Mouse (Mus musculus): Measurements from ENCODE around the gene Gfer. TPM values are rescaled to one million over a fixed set of nuclear protein-coding genes. Genes with fewer than 3 reads are reported as not detected.
"Not testable (repeated sequence)": the region's sequence is repeated elsewhere in the genome, so short reads cannot be mapped to it uniquely, and the experiment has no call there.

Gfer gene
- polyA plus RNA-seq, 1 experiment from 2014 or later, result 47.5 TPM

GRCm38 (mm10) chr17:24725637-24726390 lies 29.9 kb upstream of the Gfer start:
- Histone ChIP-seq H3K4me3 (ENCODE audit: low read depth, low read length) (no peak overlapping the region), H3K9me3 (ENCODE audit: control insufficient read depth, low read length) (no peaks in the 10 kb centered on the region), H3K4me1 (replicated peaks; ENCODE audit: control insufficient read depth, insufficient read depth, low read length) (peaks cover 10% of the 10 kb centered on the region), H3K36me3 (ENCODE audit: control insufficient read depth, insufficient read depth, low read length) (0 out of 2 replicates have a peak, but pooled peaks cover 4% of the 10 kb centered on the region), H3K27ac (ENCODE audit: low read depth, low read length) (no peak overlapping the region), H3K27me3 (ENCODE audit: control insufficient read depth, insufficient read depth, low read length) (no peaks in the 10 kb centered on the region; the same call in 1 of the 2 replicates), H3K9ac (ENCODE audit: low read depth, low read length) (no peak overlapping the region), H3K4me2 (replicated peaks; ENCODE audit: low read depth, low read length) (no peak overlapping the region)
- ATAC-seq (ENCODE audit: low FRiP score) (no peak), DNase-seq (ENCODE audit: low spot score) (no peak)
- 71% methylated on average over 3 of the region's 3 CpGs for WGBS

- WGBS, result 0% methylated on average over 30 of the region's 30 CpGs
- Histone ChIP-seq H3K36me3 (ENCODE audit: control insufficient read depth, insufficient read depth, low read length) (0 out of 2 replicates have a peak, but pooled peaks cover 4% of the 10 kb centered on the region), H3K27ac (ENCODE audit: low read depth, low read length) (peak within 1 kb of the TSS; percentile 37), H3K9ac (ENCODE audit: low read depth, low read length) (peak within 1 kb of the TSS; percentile 84), H3K27me3 (ENCODE audit: control insufficient read depth, insufficient read depth, low read length) (no peaks in the 10 kb centered on the region; the same call in 1 of the 2 replicates), H3K4me3 (ENCODE audit: low read depth, low read length) (peak within 1 kb of the TSS; percentile 85), H3K4me1 (replicated peaks; ENCODE audit: control insufficient read depth, insufficient read depth, low read length) (peaks cover 10% of the 10 kb centered on the region), H3K4me2 (replicated peaks; ENCODE audit: low read depth, low read length) (peak within 1 kb of the TSS; percentile 77), H3K9me3 (ENCODE audit: control insufficient read depth, low read length) (no peaks in the 10 kb centered on the region)
- ATAC-seq (ENCODE audit: low FRiP score) (peak; percentile 76), DNase-seq (ENCODE audit: low spot score) (peak; percentile 100)
Measured at GRCm38 (mm10) chr17:24724184-24724583, 28.2 kb upstream of the Gfer start, which contains the start of gene Ndufb10. Ndufb10 (minus strand) TSS chr17:24724478.

- DNase-seq (ENCODE audit: low spot score) (no peak), ATAC-seq (ENCODE audit: low FRiP score) (no peak)
- Histone ChIP-seq H3K4me3 (ENCODE audit: low read depth, low read length) (peak overlapping the region; percentile 85), H3K27ac (ENCODE audit: low read depth, low read length) (peak overlapping the region; percentile 37), H3K9me3 (ENCODE audit: control insufficient read depth, low read length) (no peaks in the 10 kb centered on the region), H3K4me1 (replicated peaks; ENCODE audit: control insufficient read depth, insufficient read depth, low read length) (peaks cover 10% of the 10 kb centered on the region), H3K9ac (ENCODE audit: low read depth, low read length) (peak overlapping the region; percentile 84), H3K27me3 (ENCODE audit: control insufficient read depth, insufficient read depth, low read length) (no peaks in the 10 kb centered on the region; the same call in 1 of the 2 replicates), H3K36me3 (ENCODE audit: control insufficient read depth, insufficient read depth, low read length) (0 out of 2 replicates have a peak, but pooled peaks cover 4% of the 10 kb centered on the region), H3K4me2 (replicated peaks; ENCODE audit: low read depth, low read length) (peak overlapping the region; percentile 77)
- WGBS, result under 1% methylated on average over 15 of the region's 15 CpGs
Measured at GRCm38 (mm10) chr17:24723881-24724180, 27.9 kb upstream of the Gfer start.

- Histone ChIP-seq H3K36me3 (ENCODE audit: control insufficient read depth, insufficient read depth, low read length) (0 out of 2 replicates have a peak, but pooled peaks cover 4% of the 10 kb centered on the region), H3K27ac (ENCODE audit: low read depth, low read length) (peak overlapping the region; percentile 17; the same call in 1 of the 2 replicates), H3K4me1 (replicated peaks; ENCODE audit: control insufficient read depth, insufficient read depth, low read length) (peaks cover 10% of the 10 kb centered on the region), H3K4me3 (ENCODE audit: low read depth, low read length) (peak overlapping the region; percentile 85), H3K4me2 (replicated peaks; ENCODE audit: low read depth, low read length) (peak overlapping the region; percentile 77), H3K9me3 (ENCODE audit: control insufficient read depth, low read length) (no peaks in the 10 kb centered on the region), H3K27me3 (ENCODE audit: control insufficient read depth, insufficient read depth, low read length) (no peaks in the 10 kb centered on the region; the same call in 1 of the 2 replicates), H3K9ac (ENCODE audit: low read depth, low read length) (peak overlapping the region; percentile 84)
- ATAC-seq (ENCODE audit: low FRiP score) (no peak), DNase-seq (ENCODE audit: low spot score) (no peak)
- 4% methylated on average over 12 of the region's 12 CpGs for WGBS
Measured at GRCm38 (mm10) chr17:24723122-24723880, 27.3 kb upstream of the Gfer start.

GRCm38 (mm10) chr17:24722220-24722924 lies 26.4 kb upstream of the Gfer start:
- ATAC-seq (ENCODE audit: low FRiP score), result no peak

GRCm38 (mm10) chr17:24721383-24721955 lies 25.5 kb upstream of the Gfer start:
- H3K27ac ChIP-seq (ENCODE audit: low read depth, low read length); DNase-seq (ENCODE audit: low spot score); H3K27me3 ChIP-seq (ENCODE audit: control insufficient read depth, insufficient read depth, low read length); H3K9me3 ChIP-seq (ENCODE audit: control insufficient read depth, low read length); H3K9ac ChIP-seq (ENCODE audit: low read depth, low read length); ATAC-seq (ENCODE audit: low FRiP score); H3K36me3 ChIP-seq (ENCODE audit: control insufficient read depth, insufficient read depth, low read length): not testable (repeated sequence)
- WGBS, result 71% methylated on average over 7 of the region's 7 CpGs
- Histone ChIP-seq H3K4me1 (replicated peaks; ENCODE audit: control insufficient read depth, insufficient read depth, low read length) (peaks cover 10% of the 10 kb centered on the region), H3K4me3 (ENCODE audit: low read depth, low read length) (peak overlapping the region; percentile 75), H3K4me2 (replicated peaks; ENCODE audit: low read depth, low read length) (peak overlapping the region; percentile 39)

More at GRCm38 (mm10) chr17:24722220-24722924, 26.4 kb upstream of the Gfer start:
- Histone ChIP-seq H3K9me3 (ENCODE audit: control insufficient read depth, low read length) (no peaks in the 10 kb centered on the region), H3K9ac (ENCODE audit: low read depth, low read length) (no peak overlapping the region), H3K27me3 (ENCODE audit: control insufficient read depth, insufficient read depth, low read length) (no peaks in the 10 kb centered on the region), H3K36me3 (ENCODE audit: control insufficient read depth, insufficient read depth, low read length) (0 out of 2 replicates have a peak, but pooled peaks cover 4% of the 10 kb centered on the region), H3K4me3 (ENCODE audit: low read depth, low read length) (no peak overlapping the region), H3K4me1 (replicated peaks; ENCODE audit: control insufficient read depth, insufficient read depth, low read length) (peaks cover 10% of the 10 kb centered on the region), H3K27ac (ENCODE audit: low read depth, low read length) (no peak overlapping the region), H3K4me2 (replicated peaks; ENCODE audit: low read depth, low read length) (no peak overlapping the region)
- peak; percentile 18 for DNase-seq (ENCODE audit: low spot score)
- 33% methylated on average over 13 of the region's 13 CpGs for WGBS

- not testable (repeated sequence) for H3K9me3 ChIP-seq (ENCODE audit: control insufficient read depth, low read length); H3K27me3 ChIP-seq (ENCODE audit: control insufficient read depth, insufficient read depth, low read length); H3K36me3 ChIP-seq (ENCODE audit: control insufficient read depth, insufficient read depth, low read length); H3K27ac ChIP-seq (ENCODE audit: low read depth, low read length); ATAC-seq (ENCODE audit: low FRiP score)
- Histone ChIP-seq H3K4me1 (replicated peaks; ENCODE audit: control insufficient read depth, insufficient read depth, low read length) (peaks cover 10% of the 10 kb centered on the region), H3K9ac (ENCODE audit: low read depth, low read length) (peak overlapping the region; percentile 80), H3K4me3 (ENCODE audit: low read depth, low read length) (peak overlapping the region; percentile 75), H3K4me2 (replicated peaks; ENCODE audit: low read depth, low read length) (peak overlapping the region; percentile 80)
- 3% methylated on average over 10 of the region's 11 CpGs for WGBS
- peak; percentile 28 for DNase-seq (ENCODE audit: low spot score)
Measured at GRCm38 (mm10) chr17:24720616-24721015, 24.7 kb upstream of the Gfer start.
